Mouse (Mus musculus): Measurements from ENCODE around the gene Mrgprg.

DNA sequence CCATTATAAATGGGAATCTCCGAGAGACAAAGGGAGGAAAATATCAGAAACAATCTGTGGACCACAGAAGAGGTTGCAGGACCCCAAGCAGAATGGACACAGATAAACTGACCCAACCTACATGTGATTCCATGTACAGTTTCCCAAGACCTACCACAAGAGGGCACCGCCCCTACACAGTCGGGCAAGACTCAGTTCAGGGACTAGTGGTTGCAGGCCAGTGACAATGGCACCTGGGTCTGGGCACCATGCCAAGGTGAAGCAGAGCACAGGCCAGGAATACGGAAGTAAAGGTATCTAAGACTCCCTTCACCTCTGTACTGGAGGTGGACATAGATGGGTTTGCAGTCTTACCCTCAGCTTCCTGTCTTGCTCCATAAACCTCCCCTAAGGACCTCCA, 26.3 kb upstream of the Mrgprg start:
- TF ChIP-seq CTCF (IDR thresholded peaks at IDR 0.05) (peak; percentile 71), EP300 (IDR thresholded peaks at IDR 0.05) (no peak)
